Mouse (Mus musculus) heart, embryonic 15.5 days (tissue): ENCODE data around the gene Agap3. TPM values are rescaled to one million over a fixed set of nuclear protein-coding genes. Genes with fewer than 3 reads are reported as not detected.

Experiments
- ATAC-seq: fragments of 200-750 bp; cut with Nextera tagmentation; replicated peaks from 2 replicates; pipeline ENCODE4 v1.8.0; 2017; ENCODE audit warnings: low read depth, moderate TSS enrichment; ENCODE audit not compliant: insufficient number of reproducible peaks, insufficient read depth, low FRiP score
- H3K27ac ChIP-seq: fragments of 300-500 bp; sonication (generic); 2 replicates; pipeline ENCODE4 v1.5.1; 2015; ENCODE audit warnings: mild to moderate bottlenecking, inconsistent platforms
- H3K27me3 ChIP-seq: fragments of 300-500 bp; sonication (generic); 2 replicates; pipeline ENCODE4 v1.6.1; 2015; ENCODE audit warnings: inconsistent platforms
- H3K36me3 ChIP-seq: fragments of 300-500 bp; sonication (generic); 2 replicates; pipeline ENCODE4 v1.6.1; 2015; ENCODE audit warnings: mild to moderate bottlenecking, inconsistent platforms
- H3K4me1 ChIP-seq: fragments of 300-500 bp; sonication (generic); replicated peaks from 2 replicates; pipeline ENCODE4 v1.6.1; 2015; ENCODE audit warnings: inconsistent platforms
- H3K4me2 ChIP-seq: fragments of 300-500 bp; sonication (generic); 2 replicates; pipeline ENCODE4 v1.6.1; 2015; ENCODE audit warnings: inconsistent platforms, mild to moderate bottlenecking, moderate library complexity
- H3K4me3 ChIP-seq: fragments of 300-500 bp; sonication (generic); 2 replicates; pipeline ENCODE4 v1.5.1; 2015; ENCODE audit warnings: mild to moderate bottlenecking, inconsistent platforms
- H3K9ac ChIP-seq: fragments of 300-500 bp; sonication (generic); 2 replicates; pipeline ENCODE4 v1.6.1; 2015; ENCODE audit warnings: mild to moderate bottlenecking, inconsistent platforms
- H3K9me3 ChIP-seq: fragments of 300-500 bp; sonication (generic); replicated peaks from 2 replicates; pipeline ENCODE4 v1.6.1; 2016; ENCODE audit warnings: inconsistent platforms
- WGBS: fragments of 180-500 bp; shearing (Covaris S2); methylation state at CpG from one replicate; pipeline ENCODE4 v1.1.7; 2015; ENCODE audit warnings: mixed read lengths; 5-methylcytosine and 5-hydroxymethylcytosine counted together
- polyA plus RNA-seq: library from polyadenylated mRNA; unstranded; fragments of >200 nt; fragmentation: Nextera tagmentation; extraction: Ambion mirVana; gene quantifications from 2 replicates; pipeline ENCODE4 v1.2.1, GENCODE M21; 2015

The Agap3 gene
- polyA plus RNA-seq, 1 experiment from 2014 or later: 27.9 TPM

GRCm38 (mm10) chr5:24475476-24476241 is 23.7 kb downstream of the Agap3 start:
- Histone ChIP-seq H3K9me3 (no peaks in the 10 kb centered on the region), H3K4me1 (peaks cover 38% of the 10 kb centered on the region), H3K4me2 (peak overlapping the region; percentile 90), H3K9ac (no peak overlapping the region), H3K27me3 (0 out of 2 replicates have a peak, but pooled peaks cover 4% of the 10 kb centered on the region), H3K27ac (no peak overlapping the region), H3K36me3 (peaks cover 30% of the 10 kb centered on the region; the same call in 1 of the 2 replicates), H3K4me3 (peak overlapping the region; percentile 50)
- 61% methylated on average over 6 of the region's 6 CpGs for WGBS
- ATAC-seq: no peak

GRCm38 (mm10) chr5:24477909-24478308 is 25.9 kb downstream of the Agap3 start:
- Histone ChIP-seq H3K27ac (no peak overlapping the region), H3K4me1 (peaks cover 42% of the 10 kb centered on the region), H3K4me3 (no peak overlapping the region), H3K9me3 (no peaks in the 10 kb centered on the region), H3K27me3 (0 out of 2 replicates have a peak, but pooled peaks cover 4% of the 10 kb centered on the region), H3K4me2 (no peak overlapping the region), H3K36me3 (peaks cover 45% of the 10 kb centered on the region; the same call in 1 of the 2 replicates), H3K9ac (no peak overlapping the region)
- WGBS: 91% methylated on average over 9 of the region's 9 CpGs
- ATAC-seq: no peak

GRCm38 (mm10) chr5:24481647-24482046 is 29.7 kb downstream of the Agap3 start:
- H3K27me3 ChIP-seq: peaks cover 8% of the 10 kb centered on the region
- H3K9me3 ChIP-seq: no peaks in the 10 kb centered on the region
- H3K36me3 ChIP-seq: peaks cover 60% of the 10 kb centered on the region
- H3K9ac ChIP-seq: no peak overlapping the region
- H3K4me2 ChIP-seq: no peak overlapping the region
- H3K4me3 ChIP-seq: no peak overlapping the region
- 12% methylated on average over 4 of the region's 4 CpGs for WGBS
- H3K4me1 ChIP-seq: peaks cover 19% of the 10 kb centered on the region
- ATAC-seq: no peak
- H3K27ac ChIP-seq: no peak overlapping the region

- ATAC-seq: no peak; the same call in 1 of the 2 replicates
- Histone ChIP-seq H3K9me3 (no peaks in the 10 kb centered on the region), H3K9ac (no peak overlapping the region), H3K4me1 (peaks cover 19% of the 10 kb centered on the region), H3K4me3 (no peak overlapping the region), H3K36me3 (peaks cover 63% of the 10 kb centered on the region), H3K27ac (no peak overlapping the region), H3K27me3 (peaks cover 8% of the 10 kb centered on the region), H3K4me2 (no peak overlapping the region)
- 65% methylated on average over 41 of the region's 41 CpGs for WGBS
These were observed 30.5 kb downstream of the Agap3 start for GRCm38 (mm10) chr5:24482247-24483079.

GRCm38 (mm10) chr5:24483326-24483725 is 31.3 kb downstream of the Agap3 start:
- H3K9ac ChIP-seq: no peak overlapping the region
- no peak overlapping the region for H3K4me3 ChIP-seq
- H3K4me2 ChIP-seq: no peak overlapping the region
- no peak overlapping the region for H3K27ac ChIP-seq
- peaks cover 19% of the 10 kb centered on the region for H3K4me1 ChIP-seq
- peaks cover 62% of the 10 kb centered on the region for H3K36me3 ChIP-seq
- H3K27me3 ChIP-seq: peaks cover 8% of the 10 kb centered on the region
- ATAC-seq: no peak
- no peaks in the 10 kb centered on the region for H3K9me3 ChIP-seq
- WGBS: 32% methylated on average over 11 of the region's 11 CpGs

GRCm38 (mm10) chr5:24484963-24485362 is 33.0 kb downstream of the Agap3 start:
- Histone ChIP-seq H3K27ac (no peak overlapping the region), H3K27me3 (peaks cover 8% of the 10 kb centered on the region), H3K36me3 (peaks cover 63% of the 10 kb centered on the region), H3K4me2 (peak overlapping the region; percentile 31), H3K4me3 (no peak overlapping the region), H3K9me3 (no peaks in the 10 kb centered on the region), H3K4me1 (peaks cover 19% of the 10 kb centered on the region), H3K9ac (no peak overlapping the region)
- WGBS: 41% methylated on average over 22 of the region's 22 CpGs
- ATAC-seq: no peak

GRCm38 (mm10) chr5:24486097-24486496 is 34.1 kb downstream of the Agap3 start:
- H3K4me2 ChIP-seq: no peak overlapping the region
- WGBS: 5% methylated on average over 8 of the region's 8 CpGs
- peaks cover 62% of the 10 kb centered on the region for H3K36me3 ChIP-seq
- H3K4me3 ChIP-seq: no peak overlapping the region
- no peak overlapping the region for H3K27ac ChIP-seq
- peaks cover 8% of the 10 kb centered on the region for H3K27me3 ChIP-seq
- H3K9ac ChIP-seq: no peak overlapping the region
- no peaks in the 10 kb centered on the region for H3K9me3 ChIP-seq
- peaks cover 19% of the 10 kb centered on the region for H3K4me1 ChIP-seq
- no peak for ATAC-seq

- Histone ChIP-seq H3K36me3 (peaks cover 67% of the 10 kb centered on the region), H3K27me3 (peaks cover 8% of the 10 kb centered on the region), H3K9ac (no peak overlapping the region), H3K4me3 (no peak overlapping the region), H3K4me1 (peaks cover 15% of the 10 kb centered on the region), H3K27ac (no peak overlapping the region), H3K4me2 (no peak overlapping the region), H3K9me3 (no peaks in the 10 kb centered on the region)
- 85% methylated on average over 5 of the region's 5 CpGs for WGBS
- no peak for ATAC-seq
These were observed 34.8 kb downstream of the Agap3 start for GRCm38 (mm10) chr5:24486738-24487137.

- Histone ChIP-seq H3K9ac (no peak overlapping the region), H3K4me1 (peaks cover 4% of the 10 kb centered on the region; the same call in 1 of the 2 replicates), H3K27me3 (no peaks in the 10 kb centered on the region), H3K36me3 (peaks cover 67% of the 10 kb centered on the region), H3K27ac (no peak overlapping the region), H3K4me2 (no peak overlapping the region), H3K9me3 (no peaks in the 10 kb centered on the region), H3K4me3 (no peak overlapping the region)
- WGBS: 83% methylated on average over 14 of the region's 14 CpGs
- ATAC-seq: no peak
These were observed 38.5 kb downstream of the Agap3 start for GRCm38 (mm10) chr5:24490413-24490920.

- H3K27me3 ChIP-seq: no peaks in the 10 kb centered on the region
- no peak overlapping the region for H3K4me2 ChIP-seq
- H3K9me3 ChIP-seq: no peaks in the 10 kb centered on the region
- H3K36me3 ChIP-seq: peaks cover 67% of the 10 kb centered on the region
- no peak overlapping the region for H3K27ac ChIP-seq
- H3K4me3 ChIP-seq: no peak overlapping the region
- H3K4me1 ChIP-seq: no peaks in the 10 kb centered on the region
- WGBS: 84% methylated on average over 16 of the region's 16 CpGs
- no peak for ATAC-seq
- H3K9ac ChIP-seq: no peak overlapping the region
These were observed 40.7 kb downstream of the Agap3 start for GRCm38 (mm10) chr5:24492546-24493285.

GRCm38 (mm10) chr5:24495019-24495418 is 43.0 kb downstream of the Agap3 start:
- Histone ChIP-seq H3K27ac (no peak overlapping the region), H3K9me3 (no peaks in the 10 kb centered on the region), H3K9ac (no peak overlapping the region), H3K4me2 (no peak overlapping the region), H3K36me3 (peaks cover 69% of the 10 kb centered on the region), H3K27me3 (no peaks in the 10 kb centered on the region), H3K4me1 (no peaks in the 10 kb centered on the region), H3K4me3 (no peak overlapping the region)
- no peak for ATAC-seq
- 92% methylated on average over 15 of the region's 15 CpGs for WGBS
